Mouse (Mus musculus): ENCODE results near the gene Fam43a. TPM values are rescaled to one million over a fixed set of nuclear protein-coding genes. Genes with fewer than 3 reads are reported as not detected.

Fam43a gene
- polyA plus RNA-seq, 1 experiment from 2014 or later = 16.3 TPM

GRCm38 (mm10) chr16:30614122-30614521, 14.6 kb downstream of the Fam43a start:
- no peaks in the 10 kb centered on the region for H3K36me3 ChIP-seq
- H3K4me1 ChIP-seq = peaks cover 11% of the 10 kb centered on the region; the same call in 1 of the 2 replicates
- H3K9me3 ChIP-seq = no peaks in the 10 kb centered on the region
- H3K4me3 ChIP-seq = no peak overlapping the region
- ATAC-seq (ENCODE audit: low FRiP score, low read depth) = no peak
- 32% methylated on average over 5 of the region's 5 CpGs for WGBS
- H3K27ac ChIP-seq (replicated peaks) = 0 out of 2 replicates have a peak overlapping the region, but pooled peaks have one; percentile 7
- no peak overlapping the region for H3K9ac ChIP-seq (replicated peaks)
- H3K27me3 ChIP-seq = no peaks in the 10 kb centered on the region
- no peak overlapping the region for H3K4me2 ChIP-seq (replicated peaks)

GRCm38 (mm10) chr16:30614705-30615317, 15.3 kb downstream of the Fam43a start:
- H3K27ac ChIP-seq (replicated peaks) = 0 out of 2 replicates have a peak overlapping the region, but pooled peaks have one; percentile 7
- H3K4me2 ChIP-seq (replicated peaks) = no peak overlapping the region
- H3K9me3 ChIP-seq = no peaks in the 10 kb centered on the region
- H3K9ac ChIP-seq (replicated peaks) = no peak overlapping the region
- H3K4me3 ChIP-seq = no peak overlapping the region
- 23% methylated on average over 6 of the region's 6 CpGs for WGBS
- peaks cover 11% of the 10 kb centered on the region; the same call in 1 of the 2 replicates for H3K4me1 ChIP-seq
- ATAC-seq (ENCODE audit: low FRiP score, low read depth) = no peak
- H3K36me3 ChIP-seq = no peaks in the 10 kb centered on the region
- H3K27me3 ChIP-seq = no peaks in the 10 kb centered on the region

- Histone ChIP-seq H3K9ac (replicated peaks) (no peak overlapping the region), H3K27me3 (no peaks in the 10 kb centered on the region), H3K4me2 (replicated peaks) (no peak overlapping the region), H3K9me3 (no peaks in the 10 kb centered on the region), H3K4me1 (peaks cover 11% of the 10 kb centered on the region; the same call in 1 of the 2 replicates), H3K27ac (replicated peaks) (no peak overlapping the region), H3K4me3 (no peak overlapping the region), H3K36me3 (no peaks in the 10 kb centered on the region)
- ATAC-seq (ENCODE audit: low FRiP score, low read depth) = no peak
- WGBS = 75% methylated on average over 3 of the region's 3 CpGs
Observed at GRCm38 (mm10) chr16:30616281-30616680, 16.8 kb downstream of the Fam43a start.

GRCm38 (mm10) chr16:30623645-30624044, 24.1 kb downstream of the Fam43a start:
- no peak overlapping the region for H3K4me3 ChIP-seq
- H3K27me3 ChIP-seq = no peaks in the 10 kb centered on the region
- no peak overlapping the region for H3K4me2 ChIP-seq (replicated peaks)
- ATAC-seq (ENCODE audit: low FRiP score, low read depth) = no peak
- WGBS = 88% methylated on average over 7 of the region's 7 CpGs
- H3K9ac ChIP-seq (replicated peaks) = no peak overlapping the region
- H3K36me3 ChIP-seq = no peaks in the 10 kb centered on the region
- H3K9me3 ChIP-seq = no peaks in the 10 kb centered on the region
- no peak overlapping the region for H3K27ac ChIP-seq (replicated peaks)
- H3K4me1 ChIP-seq = no peaks in the 10 kb centered on the region

- H3K4me3 ChIP-seq = no peak overlapping the region
- H3K27me3 ChIP-seq = no peaks in the 10 kb centered on the region
- WGBS = 56% methylated on average over 2 of the region's 2 CpGs
- H3K36me3 ChIP-seq = no peaks in the 10 kb centered on the region
- no peak overlapping the region for H3K4me2 ChIP-seq (replicated peaks)
- ATAC-seq (ENCODE audit: low FRiP score, low read depth) = no peak
- H3K9ac ChIP-seq (replicated peaks) = no peak overlapping the region
- H3K4me1 ChIP-seq = no peaks in the 10 kb centered on the region
- no peak overlapping the region for H3K27ac ChIP-seq (replicated peaks)
- H3K9me3 ChIP-seq = no peaks in the 10 kb centered on the region
Observed at GRCm38 (mm10) chr16:30624640-30625039, 25.1 kb downstream of the Fam43a start.

- WGBS = 74% methylated on average over 11 of the region's 11 CpGs
- Histone ChIP-seq H3K9me3 (no peaks in the 10 kb centered on the region), H3K27me3 (no peaks in the 10 kb centered on the region), H3K9ac (replicated peaks) (no peak overlapping the region), H3K4me2 (replicated peaks) (no peak overlapping the region), H3K36me3 (no peaks in the 10 kb centered on the region), H3K4me3 (no peak overlapping the region), H3K27ac (replicated peaks) (no peak overlapping the region), H3K4me1 (no peaks in the 10 kb centered on the region)
- no peak for ATAC-seq (ENCODE audit: low FRiP score, low read depth)
Observed at GRCm38 (mm10) chr16:30627586-30628337, 28.2 kb downstream of the Fam43a start.

GRCm38 (mm10) chr16:30628401-30628800, 28.9 kb downstream of the Fam43a start:
- Histone ChIP-seq H3K36me3 (no peaks in the 10 kb centered on the region), H3K27ac (replicated peaks) (no peak overlapping the region), H3K9me3 (no peaks in the 10 kb centered on the region), H3K4me1 (no peaks in the 10 kb centered on the region), H3K4me3 (no peak overlapping the region), H3K4me2 (replicated peaks) (no peak overlapping the region), H3K9ac (replicated peaks) (no peak overlapping the region), H3K27me3 (no peaks in the 10 kb centered on the region)
- 33% methylated on average over 6 of the region's 6 CpGs for WGBS
- ATAC-seq (ENCODE audit: low FRiP score, low read depth) = no peak

- Histone ChIP-seq H3K4me3 (no peak overlapping the region), H3K27ac (replicated peaks) (no peak overlapping the region), H3K9me3 (no peaks in the 10 kb centered on the region), H3K4me2 (replicated peaks) (no peak overlapping the region), H3K27me3 (no peaks in the 10 kb centered on the region), H3K4me1 (no peaks in the 10 kb centered on the region), H3K36me3 (no peaks in the 10 kb centered on the region), H3K9ac (replicated peaks) (no peak overlapping the region)
- ATAC-seq (ENCODE audit: low FRiP score, low read depth) = no peak
- WGBS = 90% methylated on average over 5 of the region's 5 CpGs
Observed at GRCm38 (mm10) chr16:30629509-30629908, 30.0 kb downstream of the Fam43a start.

GRCm38 (mm10) chr16:30633906-30634746, 34.6 kb downstream of the Fam43a start:
- Histone ChIP-seq H3K9me3 (no peaks in the 10 kb centered on the region), H3K4me1 (no peaks in the 10 kb centered on the region), H3K27ac (replicated peaks) (no peak overlapping the region), H3K27me3 (no peaks in the 10 kb centered on the region), H3K36me3 (no peaks in the 10 kb centered on the region), H3K4me2 (replicated peaks) (no peak overlapping the region), H3K4me3 (no peak overlapping the region), H3K9ac (replicated peaks) (no peak overlapping the region)
- WGBS = 58% methylated on average over 8 of the region's 8 CpGs
- no peak for ATAC-seq (ENCODE audit: low FRiP score, low read depth)

GRCm38 (mm10) chr16:30638586-30638985, 39.1 kb downstream of the Fam43a start:
- no peak overlapping the region for H3K9ac ChIP-seq (replicated peaks)
- no peaks in the 10 kb centered on the region for H3K27me3 ChIP-seq
- H3K4me3 ChIP-seq = no peak overlapping the region
- 0 out of 2 replicates have a peak, but pooled peaks cover 3% of the 10 kb centered on the region for H3K9me3 ChIP-seq
- H3K4me1 ChIP-seq = no peaks in the 10 kb centered on the region
- H3K36me3 ChIP-seq = no peaks in the 10 kb centered on the region
- ATAC-seq (ENCODE audit: low FRiP score, low read depth) = no peak
- 91% methylated on average over 14 of the region's 14 CpGs for WGBS
- H3K27ac ChIP-seq (replicated peaks) = no peak overlapping the region
- H3K4me2 ChIP-seq (replicated peaks) = no peak overlapping the region

- 26% methylated on average over 2 of the region's 2 CpGs for WGBS
- no peaks in the 10 kb centered on the region for H3K4me1 ChIP-seq
- no peaks in the 10 kb centered on the region for H3K27me3 ChIP-seq
- H3K9ac ChIP-seq (replicated peaks) = no peak overlapping the region
- H3K4me3 ChIP-seq = no peak overlapping the region
- ATAC-seq (ENCODE audit: low FRiP score, low read depth) = no peak
- H3K9me3 ChIP-seq = 0 out of 2 replicates have a peak, but pooled peaks cover 3% of the 10 kb centered on the region
- no peak overlapping the region for H3K4me2 ChIP-seq (replicated peaks)
- H3K36me3 ChIP-seq = no peaks in the 10 kb centered on the region
- H3K27ac ChIP-seq (replicated peaks) = no peak overlapping the region
Observed at GRCm38 (mm10) chr16:30640591-30640990, 41.1 kb downstream of the Fam43a start.

- WGBS = 25% methylated on average over 4 of the region's 4 CpGs
- ATAC-seq (ENCODE audit: low FRiP score, low read depth) = no peak
- no peaks in the 10 kb centered on the region for H3K36me3 ChIP-seq
Observed at GRCm38 (mm10) chr16:30641408-30641807, 41.9 kb downstream of the Fam43a start.

More at GRCm38 (mm10) chr16:30641408-30641807, 41.9 kb downstream of the Fam43a start:
- H3K4me3 ChIP-seq = no peak overlapping the region
- H3K27ac ChIP-seq (replicated peaks) = no peak overlapping the region
- no peak overlapping the region for H3K4me2 ChIP-seq (replicated peaks)
- H3K4me1 ChIP-seq = 0 out of 2 replicates have a peak, but pooled peaks cover 6% of the 10 kb centered on the region
- H3K9me3 ChIP-seq = 0 out of 2 replicates have a peak, but pooled peaks cover 3% of the 10 kb centered on the region
- no peaks in the 10 kb centered on the region for H3K27me3 ChIP-seq
- H3K9ac ChIP-seq (replicated peaks) = no peak overlapping the region
